Mouse (Mus musculus) adrenal gland (tissue): ENCODE data around the gene Onecut1.

Source experiments
- intact Hi-C: fragments of 180-260 bp; cut with DNase I; formaldehyde crosslinking; loops from one replicate; pipeline ENCODE4 v1.15.1; 2025

Onecut1 gene

GRCm38 (mm10) chr9:74909245-74909644 lies 47.5 kb downstream of the Onecut1 start:
- intact Hi-C loops, result loop anchor here (5.0 to 10.0 kb wide), 5 partner anchors 43 to 376 kb away; partner anchors contain the start of genes Arpp19 and Fam214a

GRCm38 (mm10) chr9:74910226-74910759 lies 48.6 kb downstream of the Onecut1 start:
- intact Hi-C loops, result no loop called here

GRCm38 (mm10) chr9:74911430-74911829 lies 49.7 kb downstream of the Onecut1 start:
- intact Hi-C loops, result no loop called here

- intact Hi-C loops, result no loop called here
Measured at GRCm38 (mm10) chr9:74911919-74912318, 50.2 kb downstream of the Onecut1 start.

GRCm38 (mm10) chr9:74912619-74913376 lies 51.1 kb downstream of the Onecut1 start:
- intact Hi-C loops, result no loop called here

GRCm38 (mm10) chr9:74915611-74916010 lies 53.9 kb downstream of the Onecut1 start:
- intact Hi-C loops, result no loop called here

- intact Hi-C loops, result loop anchor here (5.0 kb wide), 1 partner anchor 77 kb away; no protein-coding TSS in a partner anchor
Measured at GRCm38 (mm10) chr9:74920450-74920849, 58.7 kb downstream of the Onecut1 start.

- intact Hi-C loops, result loop anchor here (5.0 kb wide), 1 partner anchor 76 kb away; no protein-coding TSS in a partner anchor
Measured at GRCm38 (mm10) chr9:74921422-74921821, 59.7 kb downstream of the Onecut1 start.

GRCm38 (mm10) chr9:74922884-74923283 lies 61.2 kb downstream of the Onecut1 start:
- intact Hi-C loops, result loop anchor here (5.0 kb wide), 1 partner anchor 74 kb away; no protein-coding TSS in a partner anchor

- intact Hi-C loops, result loop anchor here (5.0 kb wide), 1 partner anchor 74 kb away; no protein-coding TSS in a partner anchor
Measured at GRCm38 (mm10) chr9:74923291-74923977, 61.7 kb downstream of the Onecut1 start.

GRCm38 (mm10) chr9:74925220-74925769 lies 63.6 kb downstream of the Onecut1 start:
- intact Hi-C loops, result no loop called here

- intact Hi-C loops, result no loop called here
Measured at GRCm38 (mm10) chr9:74929981-74930423, 68.3 kb downstream of the Onecut1 start.

GRCm38 (mm10) chr9:74930653-74931052 lies 68.9 kb downstream of the Onecut1 start:
- intact Hi-C loops, result no loop called here

- intact Hi-C loops, result no loop called here
Measured at GRCm38 (mm10) chr9:74935289-74935688, 73.6 kb downstream of the Onecut1 start.

GRCm38 (mm10) chr9:74937761-74938160 lies 76.0 kb downstream of the Onecut1 start:
- intact Hi-C loops, result no loop called here

GRCm38 (mm10) chr9:74938670-74939534 lies 77.2 kb downstream of the Onecut1 start:
- intact Hi-C loops, result no loop called here
